Mouse (Mus musculus) intestine, embryonic 14.5 days (tissue): ENCODE results near the gene Gga2. TPM values are rescaled to one million over a fixed set of nuclear protein-coding genes. Genes with fewer than 3 reads are reported as not detected.

ENCODE experiments used
- ATAC-seq: fragments of 200-750 bp; cut with Nextera tagmentation; replicated peaks from 2 replicates; pipeline ENCODE4 v1.8.0; 2017; ENCODE audit warnings: low read depth, moderate number of reproducible peaks, moderate TSS enrichment, moderate library complexity; ENCODE audit not compliant: low FRiP score, low TSS enrichment
- DNase-seq: peaks from one replicate; pipeline ENCODE4 v3.0.0-alpha.2; 2018; ENCODE audit warnings: low spot score
- H3K27ac ChIP-seq: fragments of 300-500 bp; sonication (generic); 2 replicates; pipeline ENCODE4 v1.5.1; 2014; ENCODE audit warnings: low read depth, mild to moderate bottlenecking, control low read depth
- H3K27me3 ChIP-seq: fragments of 300-500 bp; sonication (generic); replicated peaks from 2 replicates; pipeline ENCODE4 v1.6.1; 2014; ENCODE audit warnings: low read length, control low read depth; ENCODE audit not compliant: control insufficient read depth, insufficient read depth
- H3K36me3 ChIP-seq: fragments of 300-500 bp; sonication (generic); 2 replicates; pipeline ENCODE4 v1.6.1; 2014; ENCODE audit warnings: low read length, control low read depth; ENCODE audit not compliant: control insufficient read depth, insufficient read depth
- H3K4me1 ChIP-seq: fragments of 300-500 bp; sonication (generic); replicated peaks from 2 replicates; pipeline ENCODE4 v1.6.1; 2014; ENCODE audit warnings: low read length, control low read depth, mixed read lengths; ENCODE audit not compliant: control insufficient read depth, insufficient read depth
- H3K4me2 ChIP-seq: fragments of 300-500 bp; sonication (generic); 2 replicates; pipeline ENCODE4 v1.6.1; 2014; ENCODE audit warnings: low read length
- H3K4me3 ChIP-seq: fragments of 300-500 bp; sonication (generic); 2 replicates; pipeline ENCODE4 v1.5.1; 2014; ENCODE audit warnings: low read depth, low read length, control low read depth, mixed read lengths
- H3K9ac ChIP-seq: fragments of 300-500 bp; sonication (generic); 2 replicates; pipeline ENCODE4 v1.6.1; 2014; ENCODE audit warnings: mild to moderate bottlenecking, low read length
- H3K9me3 ChIP-seq: fragments of 300-500 bp; sonication (generic); 2 replicates; pipeline ENCODE4 v1.6.1; 2016; ENCODE audit warnings: low read length, control low read depth; ENCODE audit not compliant: control insufficient read depth
- WGBS: fragments of 180-500 bp; shearing (Covaris S2); extraction: QIAGEN DNeasy Blood & Tissue Kit; methylation state at CpG from one replicate; pipeline ENCODE4 v1.1.7; 2014; 5-methylcytosine and 5-hydroxymethylcytosine counted together
- polyA plus RNA-seq: library from polyadenylated mRNA; unstranded; fragments of >200 nt; fragmentation: Nextera tagmentation; extraction: Ambion mirVana; gene quantifications from 2 replicates; pipeline ENCODE4 v1.2.1, GENCODE M21; 2014

Gga2 gene
- polyA plus RNA-seq, 1 experiment from 2014 or later: 75.3 TPM

DNA sequence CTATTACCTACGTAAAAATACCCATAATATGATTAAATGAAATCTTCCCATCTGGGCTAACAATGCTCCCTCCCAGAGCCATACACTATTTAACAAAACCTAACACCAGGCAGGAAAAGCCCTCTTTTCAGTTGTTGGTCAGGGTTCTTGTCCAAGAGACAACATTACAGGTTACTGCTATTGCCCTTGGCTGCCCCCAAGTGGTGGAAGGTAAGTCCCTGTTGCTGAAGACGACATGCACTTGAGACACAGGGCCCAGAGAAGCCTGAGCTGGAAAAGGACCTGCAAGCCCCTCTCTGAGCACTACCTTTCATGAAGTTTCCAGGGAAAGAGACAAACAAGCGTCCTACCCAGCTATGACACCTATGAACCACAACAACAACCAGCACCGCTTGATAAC, 46.0 kb downstream of the Gga2 start:
- no peaks in the 10 kb centered on the region for H3K4me1 ChIP-seq
- no peaks in the 10 kb centered on the region for H3K9me3 ChIP-seq
- H3K27ac ChIP-seq: no peak overlapping the region
- no peak overlapping the region for H3K4me3 ChIP-seq
- H3K27me3 ChIP-seq: no peaks in the 10 kb centered on the region
- 58% methylated on average over 4 of the region's 4 CpGs for WGBS
- peak; percentile 72 for DNase-seq
- ATAC-seq: no peak
- H3K9ac ChIP-seq: no peak overlapping the region
- no peak overlapping the region for H3K4me2 ChIP-seq
- H3K36me3 ChIP-seq: peaks cover 43% of the 10 kb centered on the region

DNA sequence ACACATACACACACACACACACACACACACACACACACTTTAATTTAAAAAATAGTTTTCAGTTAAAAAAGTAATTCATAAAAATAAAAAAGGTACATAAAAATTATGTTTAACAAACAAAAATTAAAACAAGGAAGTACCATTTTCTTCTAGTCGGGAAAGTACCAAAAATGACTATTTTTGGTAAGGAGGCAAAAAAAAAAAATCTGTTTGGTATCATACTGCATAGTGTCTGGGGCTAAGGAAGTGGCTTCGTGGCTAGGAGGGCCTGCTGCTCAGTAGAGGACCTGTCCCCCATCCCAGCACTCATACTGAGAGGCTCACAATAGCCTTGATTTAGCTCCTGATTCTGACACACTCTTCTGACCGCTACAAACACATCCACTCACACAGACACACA, 49.3 kb downstream of the Gga2 start:
- no peak for ATAC-seq
- 84% methylated on average over 3 of the region's 3 CpGs for WGBS
- no peak for DNase-seq
- Histone ChIP-seq H3K9me3 (no peaks in the 10 kb centered on the region), H3K4me1 (no peaks in the 10 kb centered on the region), H3K9ac (no peak overlapping the region), H3K27me3 (no peaks in the 10 kb centered on the region), H3K4me2 (no peak overlapping the region), H3K27ac (no peak overlapping the region), H3K4me3 (no peak overlapping the region), H3K36me3 (peaks cover 37% of the 10 kb centered on the region)

GRCm38 (mm10) chr7:121970250-121970649, 50.8 kb downstream of the Gga2 start:
- H3K4me3 ChIP-seq: no peak overlapping the region
- H3K9me3 ChIP-seq: no peaks in the 10 kb centered on the region
- ATAC-seq (no peak), DNase-seq (no peak)
- no peaks in the 10 kb centered on the region for H3K4me1 ChIP-seq
- no peaks in the 10 kb centered on the region for H3K27me3 ChIP-seq
- H3K9ac ChIP-seq: no peak overlapping the region
- no peak overlapping the region for H3K4me2 ChIP-seq
- H3K36me3 ChIP-seq: peaks cover 37% of the 10 kb centered on the region
- H3K27ac ChIP-seq: no peak overlapping the region
- WGBS: 82% methylated on average over 9 of the region's 9 CpGs

DNA sequence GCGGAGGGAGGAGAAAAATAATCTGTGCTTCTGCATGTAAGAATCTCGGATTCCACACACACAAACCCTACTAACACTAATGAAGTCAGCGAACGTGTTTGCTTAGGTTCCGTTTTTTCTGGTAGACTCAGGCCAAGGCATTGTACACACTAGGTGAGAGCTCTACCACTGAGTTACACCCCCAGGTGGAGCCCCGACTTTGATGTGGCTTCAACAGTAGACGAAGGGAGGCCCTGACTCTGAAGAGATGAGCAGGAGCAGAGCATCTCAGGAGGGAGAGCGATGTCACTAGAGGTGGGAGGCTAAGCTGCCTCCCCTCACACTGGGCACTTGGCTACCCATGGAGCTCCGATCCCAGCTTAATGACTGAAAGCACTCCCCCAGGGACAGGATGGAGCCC, 52.2 kb downstream of the Gga2 start:
- ATAC-seq: no peak
- Histone ChIP-seq H3K36me3 (peaks cover 35% of the 10 kb centered on the region), H3K9me3 (no peaks in the 10 kb centered on the region), H3K27ac (no peak overlapping the region), H3K4me3 (no peak overlapping the region), H3K4me2 (no peak overlapping the region), H3K27me3 (no peaks in the 10 kb centered on the region), H3K9ac (no peak overlapping the region), H3K4me1 (no peaks in the 10 kb centered on the region)
- DNase-seq: no peak
- 84% methylated on average over 9 of the region's 9 CpGs for WGBS

GRCm38 (mm10) chr7:121968242-121968641, 52.8 kb downstream of the Gga2 start:
- Histone ChIP-seq H3K4me1 (no peaks in the 10 kb centered on the region), H3K27ac (no peak overlapping the region), H3K4me3 (no peak overlapping the region), H3K9ac (no peak overlapping the region), H3K4me2 (no peak overlapping the region), H3K9me3 (no peaks in the 10 kb centered on the region), H3K36me3 (peaks cover 29% of the 10 kb centered on the region), H3K27me3 (no peaks in the 10 kb centered on the region)
- 74% methylated on average over 8 of the region's 8 CpGs for WGBS
- DNase-seq (no peak), ATAC-seq (no peak)

DNA sequence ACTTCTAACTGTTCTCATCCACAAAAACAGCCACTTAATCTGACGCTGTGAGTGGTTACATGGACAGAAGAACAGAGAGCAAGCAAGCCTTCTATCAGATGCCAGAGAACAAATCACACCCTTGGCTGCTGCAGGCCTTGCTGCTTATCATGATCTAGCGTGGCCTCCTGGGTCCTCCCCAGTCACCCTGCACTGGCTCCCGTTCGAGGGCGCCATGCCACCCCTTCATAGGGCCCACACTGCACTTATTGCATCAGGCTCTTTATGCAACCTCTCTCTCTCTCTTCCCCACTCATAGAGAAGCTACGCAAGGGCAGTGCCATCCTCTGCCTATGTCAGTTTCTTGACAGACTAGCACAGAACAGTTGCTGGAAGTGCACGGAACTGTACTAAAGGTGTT, 54.9 kb downstream of the Gga2 start:
- H3K36me3 ChIP-seq: peaks cover 40% of the 10 kb centered on the region
- H3K4me1 ChIP-seq: no peaks in the 10 kb centered on the region
- H3K4me3 ChIP-seq: no peak overlapping the region
- H3K9me3 ChIP-seq: no peaks in the 10 kb centered on the region
- H3K27ac ChIP-seq: no peak overlapping the region
- 92% methylated on average over 7 of the region's 7 CpGs for WGBS
- H3K9ac ChIP-seq: no peak overlapping the region
- DNase-seq (no peak), ATAC-seq (no peak)
- no peaks in the 10 kb centered on the region for H3K27me3 ChIP-seq
- no peak overlapping the region for H3K4me2 ChIP-seq

DNA sequence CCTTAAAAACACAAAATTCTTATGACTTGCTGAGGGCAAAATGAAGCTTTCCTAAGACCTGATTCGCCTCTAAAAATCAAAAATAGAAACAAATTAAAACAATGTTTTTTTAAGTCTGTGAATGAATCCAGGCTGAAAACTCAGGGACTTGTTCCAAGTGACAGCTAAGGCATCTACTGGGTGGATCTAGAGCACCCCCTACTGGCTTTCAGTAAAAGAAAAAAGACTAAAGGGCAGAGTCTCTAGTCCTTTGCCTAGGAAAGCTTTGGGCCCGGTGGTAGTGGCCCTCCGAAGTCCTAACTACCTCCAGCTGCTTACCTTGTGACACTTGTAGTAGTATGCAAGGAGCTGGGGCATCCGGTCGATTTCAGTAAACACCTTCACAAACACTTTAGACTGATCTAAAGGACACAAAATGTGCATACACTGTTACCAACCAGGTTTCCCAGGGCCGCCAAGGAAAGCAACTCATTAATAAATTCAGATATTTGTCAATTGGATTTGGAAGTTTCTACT, 57.1 kb downstream of the Gga2 start:
- Histone ChIP-seq H3K4me1 (no peaks in the 10 kb centered on the region), H3K4me2 (no peak overlapping the region), H3K36me3 (peaks cover 33% of the 10 kb centered on the region), H3K27ac (no peak overlapping the region), H3K9me3 (no peaks in the 10 kb centered on the region), H3K4me3 (no peak overlapping the region), H3K27me3 (no peaks in the 10 kb centered on the region), H3K9ac (no peak overlapping the region)
- WGBS: 64% methylated on average over 6 of the region's 6 CpGs
- ATAC-seq (no peak), DNase-seq (peak; percentile 54)

DNA sequence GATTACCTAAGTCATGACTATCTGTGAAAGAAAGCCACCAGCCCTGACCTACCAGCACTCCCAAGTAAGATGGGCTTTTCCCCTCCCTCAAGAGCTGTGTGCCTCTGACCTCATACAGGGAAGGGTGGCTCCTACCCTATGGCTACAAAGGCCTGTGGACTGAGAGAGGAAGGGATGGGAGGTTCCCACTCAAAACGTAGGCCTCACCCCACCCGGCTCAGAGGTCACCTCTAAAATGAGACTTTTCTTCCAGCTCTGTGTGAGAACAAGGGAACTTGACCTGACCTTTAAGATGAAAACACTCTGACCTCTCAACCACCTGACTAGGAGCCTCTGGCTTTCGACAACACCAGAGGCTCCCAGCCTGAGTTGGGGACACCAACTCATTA, 58.5 kb downstream of the Gga2 start:
- Histone ChIP-seq H3K27ac (no peak overlapping the region), H3K27me3 (no peaks in the 10 kb centered on the region), H3K36me3 (peaks cover 33% of the 10 kb centered on the region), H3K4me1 (no peaks in the 10 kb centered on the region), H3K9ac (no peak overlapping the region), H3K9me3 (no peaks in the 10 kb centered on the region), H3K4me3 (no peak overlapping the region), H3K4me2 (no peak overlapping the region)
- WGBS: 83% methylated on average over 3 of the region's 3 CpGs
- DNase-seq (no peak), ATAC-seq (no peak)

DNA sequence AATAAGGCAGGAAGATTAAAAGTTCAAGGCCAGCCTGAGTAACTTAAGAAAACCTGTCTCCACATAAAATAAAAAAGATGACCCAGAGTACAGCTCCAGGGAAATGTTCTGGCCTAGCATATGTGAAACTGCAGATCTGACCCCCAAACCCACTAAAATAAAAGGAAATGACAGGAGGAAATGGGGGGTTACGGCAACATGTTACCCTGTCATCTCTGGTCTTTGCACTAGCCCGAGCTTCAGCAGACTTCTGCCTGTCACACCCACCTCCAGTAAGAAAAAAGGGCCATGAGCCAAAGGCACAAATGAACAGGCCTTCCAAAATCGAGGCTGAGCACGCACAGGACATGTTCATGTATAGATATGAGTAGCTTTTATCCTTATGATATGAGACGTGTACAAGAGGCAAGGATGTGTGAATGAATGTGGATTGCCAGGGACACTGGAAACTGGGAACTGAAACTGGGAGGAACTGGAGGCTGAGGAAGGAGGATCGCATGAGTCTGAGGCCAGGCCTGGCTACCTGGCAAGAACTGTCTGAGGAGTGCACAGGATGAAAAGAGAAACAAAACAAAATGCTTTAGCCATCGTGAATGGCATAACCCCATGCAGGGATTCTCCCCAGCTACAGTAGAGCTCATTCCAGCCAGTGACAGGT, 59.0 kb downstream of the Gga2 start:
- WGBS: 83% methylated on average over 7 of the region's 7 CpGs
- no peaks in the 10 kb centered on the region for H3K9me3 ChIP-seq
- ATAC-seq (no peak), DNase-seq (no peak)
- no peak overlapping the region for H3K27ac ChIP-seq
- H3K4me1 ChIP-seq: no peaks in the 10 kb centered on the region
- H3K9ac ChIP-seq: no peak overlapping the region
- H3K27me3 ChIP-seq: no peaks in the 10 kb centered on the region
- no peak overlapping the region for H3K4me3 ChIP-seq
- H3K4me2 ChIP-seq: no peak overlapping the region
- H3K36me3 ChIP-seq: peaks cover 33% of the 10 kb centered on the region
